Mouse (Mus musculus) embryo, embryonic 9.5 days (tissue): ENCODE results near the gene Gm9918.

ENCODE experiments used
- DNase-seq: peaks from one replicate; pipeline ENCODE4 v3.0.0-alpha.2; 2017; ENCODE audit errors: extremely low spot score

The Gm9918 gene

DNA sequence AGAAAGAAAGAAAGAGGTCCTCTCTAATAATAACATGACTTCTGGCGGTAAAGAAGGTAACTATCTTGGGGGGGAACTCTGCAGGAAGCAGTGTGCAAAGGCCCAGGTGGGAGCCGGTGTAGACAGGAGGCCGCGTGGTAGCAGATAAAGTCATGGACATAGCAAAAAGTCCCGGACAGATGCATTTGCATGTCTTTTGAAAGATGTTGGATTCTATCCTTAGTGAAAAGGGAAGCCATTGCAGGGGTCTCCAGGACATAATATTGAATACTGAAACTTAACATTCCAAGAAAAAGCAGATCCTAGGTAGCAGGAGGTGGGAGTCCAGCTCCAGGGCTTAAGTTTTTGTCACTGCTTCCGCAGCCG lies 8.3 kb downstream of the Gm9918 start:
- no peak for DNase-seq

DNA sequence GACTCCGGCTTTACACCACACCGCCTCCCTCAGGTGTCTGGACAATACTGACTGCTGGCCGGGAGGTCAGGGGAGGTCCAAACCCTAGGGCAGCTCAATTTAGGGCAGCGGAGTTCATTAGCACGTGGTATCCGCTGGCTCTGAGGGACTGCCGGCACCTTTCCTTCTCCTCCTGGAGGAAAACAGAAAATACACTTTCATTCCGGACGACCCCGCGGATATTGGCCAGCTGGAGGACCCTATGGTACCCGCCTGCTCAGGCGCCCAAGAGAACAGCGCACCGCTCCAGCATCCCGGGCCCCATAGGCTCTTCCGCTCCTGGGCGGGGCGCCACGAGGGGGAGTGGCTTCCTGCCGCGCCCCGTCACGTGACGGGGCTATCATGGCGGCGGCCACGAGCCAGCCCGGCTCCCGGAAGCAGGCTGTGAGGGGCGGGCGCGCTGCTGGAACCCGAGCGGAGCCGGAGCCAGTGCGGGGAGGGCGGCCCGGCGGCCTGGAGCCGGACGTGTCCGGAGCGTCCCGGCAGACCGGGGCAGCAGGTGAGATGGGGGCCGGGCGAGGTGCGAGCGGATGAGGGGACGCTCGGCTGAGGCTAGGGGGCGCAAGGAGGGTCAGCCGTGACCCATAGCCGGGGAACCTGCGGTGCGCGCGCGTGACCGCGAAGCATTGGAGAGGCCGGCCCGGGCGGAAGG lies 8.9 kb downstream of the Gm9918 start, which contains the start of gene Mfsd5:
Mfsd5 (plus strand) TSS at position 363 of the 691 bp plus-strand sequence.
- peak; percentile 94 for DNase-seq

DNA sequence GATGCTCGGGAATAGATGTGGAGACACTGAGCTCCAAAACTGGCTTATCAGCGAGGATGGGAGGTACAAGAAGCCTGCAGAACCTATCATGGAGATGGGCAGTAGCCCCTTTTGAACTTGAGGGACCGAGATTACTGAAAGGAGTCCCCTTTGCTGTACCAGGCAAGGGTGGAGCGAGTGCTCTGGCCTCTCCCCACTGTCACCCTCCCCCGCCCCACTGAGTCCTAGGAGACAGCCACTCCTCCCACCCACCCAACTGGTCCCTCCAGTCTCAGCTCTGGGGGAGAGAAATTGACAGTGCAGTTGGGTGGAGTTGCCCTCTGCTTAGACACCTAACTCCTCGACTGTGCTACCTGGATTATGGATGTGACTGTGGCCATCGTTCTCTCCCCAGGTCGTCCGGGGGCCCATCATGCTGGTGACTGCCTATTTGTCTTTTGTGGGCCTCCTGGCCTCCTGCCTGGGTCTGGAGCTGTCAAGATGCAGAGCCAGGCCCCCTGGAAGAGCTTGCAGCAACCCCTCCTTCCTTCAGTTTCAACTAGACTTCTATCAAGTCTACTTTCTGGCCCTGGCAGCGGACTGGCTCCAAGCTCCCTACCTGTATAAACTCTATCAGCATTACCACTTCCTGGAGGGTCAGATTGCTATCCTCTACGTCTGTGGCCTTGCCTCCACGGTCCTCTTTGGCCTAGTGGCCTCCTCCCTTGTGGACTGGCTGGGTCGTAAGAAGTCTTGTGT lies 9.6 kb downstream of the Gm9918 start:
- DNase-seq, result no peak

DNA sequence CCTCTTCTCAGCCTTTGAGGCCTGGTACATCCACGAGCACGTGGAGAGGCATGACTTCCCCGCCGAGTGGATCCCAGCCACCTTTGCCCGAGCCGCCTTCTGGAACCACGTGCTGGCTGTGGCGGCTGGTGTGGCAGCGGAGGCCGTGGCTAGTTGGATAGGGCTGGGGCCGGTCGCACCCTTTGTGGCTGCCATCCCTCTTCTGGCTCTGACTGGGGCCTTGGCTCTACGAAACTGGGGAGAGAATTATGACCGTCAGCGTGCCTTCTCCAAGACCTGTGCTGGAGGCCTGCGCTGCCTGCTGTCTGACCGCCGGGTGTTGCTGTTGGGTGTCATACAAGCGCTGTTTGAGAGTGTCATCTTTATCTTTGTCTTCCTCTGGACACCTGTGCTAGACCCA lies 10.3 kb downstream of the Gm9918 start:
- no peak for DNase-seq

DNA sequence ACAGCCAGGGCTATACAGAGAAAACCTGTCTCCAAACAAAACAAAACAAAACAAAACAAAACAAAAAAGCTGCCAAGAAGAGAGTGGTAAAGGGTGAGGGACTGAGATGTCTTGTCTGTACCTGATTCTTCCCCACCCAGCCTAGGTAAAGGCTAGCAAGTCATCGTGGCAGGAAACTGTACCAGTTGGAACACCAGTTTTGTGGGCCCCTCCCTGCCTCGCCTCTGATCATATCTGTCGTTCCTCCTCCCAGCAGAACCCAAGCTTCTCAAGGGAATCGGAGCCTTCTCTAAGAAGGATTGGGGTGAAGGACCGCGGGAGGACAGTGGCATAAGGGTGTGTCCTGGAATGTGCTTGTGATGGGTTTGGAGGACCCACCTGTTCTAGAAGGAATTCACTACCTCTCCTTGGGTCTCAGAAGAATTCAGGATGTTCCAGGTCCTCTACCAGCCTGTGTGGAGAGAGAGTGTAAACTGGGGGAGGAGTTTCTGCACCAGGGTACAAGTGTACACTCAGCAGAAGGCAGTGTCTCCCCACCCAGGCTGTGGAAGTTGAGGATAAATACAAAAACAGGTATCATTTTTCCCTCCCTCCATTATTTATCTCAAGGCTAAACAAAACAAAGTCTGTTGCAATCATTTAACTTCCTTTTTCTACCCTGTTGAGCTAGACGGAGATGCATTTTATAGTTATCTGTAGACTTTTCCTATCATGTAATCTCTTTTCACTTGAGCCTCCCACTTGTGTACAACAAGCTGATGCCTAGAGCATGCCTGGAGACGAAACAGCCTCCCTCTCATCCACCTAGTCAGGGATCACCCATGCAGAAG lies 12.3 kb downstream of the Gm9918 start:
- DNase-seq, result no peak

DNA sequence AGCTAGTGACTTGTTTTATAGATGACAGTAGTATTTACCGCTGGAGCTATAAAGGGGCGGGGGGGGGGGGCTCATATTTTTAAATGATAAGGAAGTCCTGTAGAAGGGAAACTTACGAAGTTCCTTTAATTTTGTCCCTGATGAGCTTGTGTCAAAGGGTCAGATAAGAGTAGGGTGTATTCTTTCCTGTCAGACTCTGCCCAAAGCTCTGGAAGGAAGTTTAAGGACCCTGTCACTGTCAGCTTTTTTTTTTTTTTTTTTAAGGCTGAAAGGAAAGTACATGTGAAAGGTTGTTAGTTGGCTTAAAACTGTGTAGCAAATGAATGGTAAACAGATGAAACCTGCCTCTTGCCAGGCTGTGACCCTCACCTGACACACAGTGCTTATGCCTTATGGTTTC lies 13.3 kb downstream of the Gm9918 start:
- DNase-seq, result no peak

DNA sequence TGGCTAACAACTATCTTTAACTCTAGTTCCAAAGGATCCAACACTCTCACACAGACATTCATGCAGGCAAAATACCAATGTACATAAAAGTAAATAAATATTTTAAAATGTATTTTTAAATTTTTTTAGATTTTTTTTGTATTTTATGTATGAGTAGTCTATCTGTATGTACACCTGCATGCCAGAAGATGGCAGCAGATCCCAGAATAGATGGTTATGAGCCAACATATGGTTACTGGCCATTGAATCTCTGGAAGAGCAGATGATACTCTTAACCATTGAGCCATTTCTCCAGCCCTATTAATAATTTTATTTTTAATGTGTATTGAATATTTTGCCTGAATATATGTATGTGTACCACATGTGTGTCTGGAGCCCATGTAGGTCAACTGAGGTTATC lies 17.0 kb downstream of the Gm9918 start:
- DNase-seq, result peak; percentile 35

DNA sequence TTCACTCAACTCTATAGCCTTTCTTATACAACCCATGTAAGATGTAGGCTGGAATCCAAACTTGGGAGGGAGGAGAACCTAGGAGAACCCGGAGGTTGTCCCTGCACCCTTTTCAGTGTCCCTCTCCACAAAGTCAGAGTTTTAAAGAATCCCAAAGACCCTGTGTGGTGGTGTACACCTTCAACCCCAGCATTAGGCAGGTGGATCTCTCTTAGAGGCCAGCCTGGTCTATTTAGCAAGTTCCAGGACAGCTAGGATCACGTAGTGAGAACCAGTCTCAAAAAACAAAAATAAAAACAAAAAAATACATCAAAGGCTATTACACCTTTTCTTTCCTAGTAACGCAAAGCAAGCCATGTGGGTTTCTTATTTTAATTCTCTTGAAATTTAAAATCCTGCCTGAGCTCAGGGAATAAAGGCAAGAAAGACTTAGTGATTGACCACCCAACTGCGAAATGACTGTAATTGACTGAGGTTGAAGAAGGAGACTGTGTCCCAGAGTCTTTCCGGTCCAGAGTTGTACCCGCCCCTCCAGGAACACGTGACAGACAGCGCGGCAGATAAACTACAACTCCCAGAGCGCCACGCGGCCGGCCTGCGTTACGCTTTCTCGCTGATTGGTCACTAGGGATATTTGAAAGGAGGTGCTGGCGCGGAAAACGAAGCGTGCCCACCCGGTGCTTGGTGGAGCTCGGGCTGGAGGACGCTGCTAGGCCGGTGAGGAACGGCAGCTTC lies 25.4 kb downstream of the Gm9918 start, which contains the start of gene Espl1:
Espl1 (plus strand) TSS at position 634 of the 735 bp plus-strand sequence.
- peak; percentile 96 for DNase-seq

DNA sequence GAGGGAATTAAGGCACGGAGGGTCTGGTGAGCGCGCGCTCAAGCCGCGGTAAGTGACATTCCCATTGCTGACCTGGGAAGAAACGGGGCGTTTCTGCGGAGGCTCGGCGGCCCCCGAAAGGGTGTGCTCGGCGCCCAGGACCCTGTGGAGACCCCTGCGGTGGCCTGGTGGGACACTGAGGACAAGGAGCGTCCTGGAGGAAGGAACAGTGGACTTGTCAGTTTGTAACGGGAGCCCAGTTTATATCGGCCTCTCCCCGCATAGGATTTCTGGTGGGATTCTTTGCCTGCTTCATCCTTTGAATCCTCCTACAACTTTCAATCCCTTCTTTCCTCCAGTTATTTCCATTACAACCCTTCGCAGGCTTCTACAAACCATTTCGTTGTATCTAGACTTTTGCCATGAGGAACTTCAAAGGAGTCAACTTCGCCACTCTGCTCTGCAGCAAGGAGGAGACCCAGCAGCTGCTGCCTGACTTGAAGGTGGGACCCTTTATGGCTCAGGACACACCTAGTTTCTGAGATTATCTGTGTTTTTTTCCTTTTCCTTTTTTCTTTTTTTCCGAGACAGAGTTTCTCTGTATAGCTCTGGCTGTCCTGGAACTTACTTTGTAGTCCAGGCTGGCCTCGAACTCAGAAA lies 26.1 kb downstream of the Gm9918 start:
- DNase-seq, result no peak

DNA sequence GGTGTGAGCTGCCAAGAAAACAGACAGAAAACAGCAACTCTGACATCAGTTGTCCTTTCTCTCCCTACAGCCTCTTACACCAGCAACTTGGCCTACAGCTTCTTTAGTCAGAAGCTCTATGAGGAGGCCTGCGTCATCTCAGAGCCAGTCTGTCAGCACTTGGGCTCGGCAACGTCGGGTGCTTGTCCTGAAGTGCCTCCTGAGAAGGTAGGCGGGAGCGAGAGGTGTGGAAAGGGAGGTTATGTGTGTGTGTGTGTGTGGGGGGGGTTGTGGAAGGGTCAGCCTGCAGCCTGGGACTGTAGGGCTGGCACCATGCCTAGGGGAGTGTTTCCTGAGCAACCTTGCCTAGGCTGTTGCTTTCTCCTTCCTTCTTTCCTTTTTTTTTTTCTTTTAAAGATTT lies 32.2 kb downstream of the Gm9918 start:
- no peak for DNase-seq

DNA sequence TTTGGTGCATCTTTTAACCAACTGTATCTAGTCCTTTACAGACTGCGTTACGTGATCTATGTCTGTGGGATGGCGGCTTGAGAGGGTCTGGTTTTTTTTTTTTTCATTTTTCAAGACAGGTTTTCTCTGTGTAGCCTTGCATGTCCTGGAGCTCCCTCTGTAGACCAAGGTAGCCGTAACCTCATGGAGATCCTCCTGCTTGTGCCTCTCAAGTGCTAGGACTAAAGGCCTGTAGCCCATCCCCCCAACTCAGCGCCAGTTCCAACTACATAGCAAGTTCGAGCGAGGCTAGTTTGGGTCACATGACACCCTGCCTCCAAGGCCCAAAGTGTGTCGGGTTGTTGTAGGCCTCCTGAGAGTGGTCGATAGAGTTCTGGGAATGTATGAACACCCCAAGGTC lies 38.4 kb downstream of the Gm9918 start:
- no peak for DNase-seq

DNA sequence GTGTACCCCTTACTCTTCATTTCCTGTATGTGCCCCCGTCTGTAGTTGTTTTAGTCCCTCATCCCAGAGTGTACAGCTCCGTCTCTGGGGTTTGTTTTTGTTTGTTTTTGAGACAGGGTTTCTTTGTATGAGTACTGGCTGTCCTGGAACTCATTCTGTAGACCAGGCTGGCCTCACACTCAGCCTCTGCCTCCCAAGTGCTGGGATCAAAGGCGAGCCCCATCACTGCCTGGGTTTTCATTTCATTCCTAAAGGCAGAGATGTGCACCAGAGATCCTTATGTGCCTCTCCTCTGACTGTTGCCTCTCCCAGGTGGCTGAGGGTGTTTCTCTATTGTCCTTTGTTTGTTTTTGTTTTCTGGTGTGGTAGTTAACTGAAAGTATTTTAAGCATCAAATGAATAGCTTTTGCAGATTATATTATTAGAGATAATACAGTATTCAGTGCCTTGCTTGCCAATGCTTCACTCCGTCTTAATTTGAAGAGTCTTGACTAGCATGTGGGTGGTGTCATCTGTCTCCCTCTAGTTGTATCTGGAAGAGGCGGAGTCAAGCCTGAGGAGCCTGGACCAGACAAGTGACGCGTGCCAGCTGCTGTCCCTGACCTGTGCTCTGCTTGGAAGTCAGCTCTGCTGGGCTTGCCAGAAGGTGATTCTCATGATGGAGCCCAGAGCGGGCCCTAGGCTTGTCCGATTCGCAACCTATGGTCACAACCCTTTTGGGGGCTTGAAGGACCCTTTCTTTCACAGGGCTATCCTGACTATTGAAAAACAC lies 39.9 kb downstream of the Gm9918 start:
- DNase-seq, result no peak

DNA sequence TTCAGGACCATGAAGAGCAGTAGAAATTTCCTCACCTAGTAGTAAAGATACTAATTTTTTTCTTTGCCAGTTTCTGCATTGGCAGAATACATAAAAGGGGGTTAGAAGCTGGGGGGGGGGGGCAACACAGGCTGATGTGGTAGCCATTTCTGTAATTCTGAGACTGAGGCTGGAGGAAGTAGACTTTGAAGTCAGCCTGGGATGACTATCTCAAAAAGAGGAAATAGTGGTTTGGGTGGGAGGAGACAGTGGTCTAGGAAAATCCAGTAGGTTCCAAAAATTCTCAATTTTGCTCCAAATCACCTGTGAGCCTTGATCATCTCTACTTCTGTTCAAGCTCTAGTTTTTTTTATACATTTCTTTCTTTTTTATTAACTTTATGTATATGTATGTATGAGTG lies 41.1 kb downstream of the Gm9918 start:
- no peak for DNase-seq

DNA sequence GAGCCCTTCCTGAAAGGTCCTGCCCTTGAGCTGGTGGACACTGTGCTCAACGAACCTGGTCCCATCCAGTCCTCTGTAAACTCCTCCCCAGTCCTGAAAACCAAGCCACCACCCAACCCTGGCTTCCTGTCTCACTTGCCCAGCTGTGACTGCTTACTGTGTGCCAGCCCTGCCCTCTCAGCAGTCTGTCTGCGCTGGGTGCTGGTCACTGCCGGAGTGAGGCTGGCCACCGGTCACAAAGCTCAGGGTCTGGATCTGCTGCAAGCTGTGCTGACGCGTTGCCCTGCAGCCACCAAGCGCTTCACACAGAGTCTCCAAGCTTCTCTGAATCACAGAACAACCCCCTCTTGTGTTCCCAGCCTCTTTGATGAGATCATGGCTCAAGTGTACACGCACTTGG lies 44.9 kb downstream of the Gm9918 start:
- DNase-seq, result no peak

DNA sequence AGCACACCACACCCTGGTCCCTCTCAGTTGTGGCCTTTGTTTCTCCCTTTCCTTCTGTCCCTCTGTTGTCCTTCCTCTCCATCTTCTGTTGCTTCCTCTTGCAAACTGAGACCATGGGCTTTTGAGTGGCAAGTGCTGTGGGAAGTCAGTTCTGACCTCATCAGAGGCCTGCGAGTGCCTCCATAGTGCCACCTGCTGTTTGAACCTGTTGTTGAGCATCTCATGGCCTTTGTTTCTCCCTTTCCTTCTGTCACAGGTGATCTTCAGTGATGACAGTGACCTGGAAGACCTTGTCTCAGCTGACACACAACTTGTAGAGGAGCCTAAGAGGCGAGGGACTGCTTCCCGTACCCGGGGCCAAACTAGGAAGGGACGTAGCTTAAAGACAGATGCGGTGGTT lies 45.9 kb downstream of the Gm9918 start:
- peak; percentile 29 for DNase-seq
